Mouse (Mus musculus): ENCODE measurements around the gene Naglu. TPM values are rescaled to one million over a fixed set of nuclear protein-coding genes. Genes with fewer than 3 reads are reported as not detected.

The Naglu gene
- polyA plus RNA-seq, 1 experiment from 2014 or later: 26.5 TPM

DNA sequence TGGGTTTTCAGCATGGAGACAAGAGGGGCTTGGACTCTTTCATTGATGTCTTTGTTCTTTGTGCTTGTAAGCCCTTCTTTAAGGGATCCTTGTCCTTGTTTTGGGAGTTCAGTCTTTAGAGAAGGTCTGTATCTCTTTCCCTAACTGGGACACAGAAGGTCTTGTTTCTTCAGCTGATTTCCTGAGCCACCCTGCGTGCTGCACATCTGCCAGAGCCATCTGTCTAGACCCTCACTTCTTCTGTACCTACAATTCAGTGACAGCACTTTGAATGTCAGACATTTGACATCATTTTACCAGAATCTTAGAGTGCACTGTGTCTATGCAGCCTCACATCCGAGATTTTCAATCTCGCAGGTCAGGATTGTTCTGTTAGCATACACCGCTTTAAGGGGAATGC, 24.0 kb upstream of the Naglu start:
- H3K36me3 ChIP-seq (ENCODE audit: insufficient read depth, low read length): peaks cover 55% of the 10 kb centered on the region
- no peak overlapping the region for H3K4me3 ChIP-seq (replicated peaks; ENCODE audit: low read depth, low read length)
- H3K9ac ChIP-seq (ENCODE audit: low read depth, low read length): no peak overlapping the region
- H3K27ac ChIP-seq: no peak overlapping the region
- 91% methylated on average over 4 of the region's 4 CpGs for WGBS
- H3K4me2 ChIP-seq (ENCODE audit: low read length): no peak overlapping the region
- no peaks in the 10 kb centered on the region for H3K4me1 ChIP-seq (replicated peaks; ENCODE audit: insufficient read depth, low read length)
- DNase-seq (ENCODE audit: low spot score) (no peak), ATAC-seq (replicated peaks; ENCODE audit: low FRiP score, low read depth) (no peak)
- no peaks in the 10 kb centered on the region for H3K27me3 ChIP-seq (ENCODE audit: insufficient read depth, low read length)
- H3K9me3 ChIP-seq (replicated peaks; ENCODE audit: low read length): no peaks in the 10 kb centered on the region
- no peak for TF ChIP-seq CTCF (IDR thresholded peaks at IDR 0.05; ENCODE audit: low read depth)

DNA sequence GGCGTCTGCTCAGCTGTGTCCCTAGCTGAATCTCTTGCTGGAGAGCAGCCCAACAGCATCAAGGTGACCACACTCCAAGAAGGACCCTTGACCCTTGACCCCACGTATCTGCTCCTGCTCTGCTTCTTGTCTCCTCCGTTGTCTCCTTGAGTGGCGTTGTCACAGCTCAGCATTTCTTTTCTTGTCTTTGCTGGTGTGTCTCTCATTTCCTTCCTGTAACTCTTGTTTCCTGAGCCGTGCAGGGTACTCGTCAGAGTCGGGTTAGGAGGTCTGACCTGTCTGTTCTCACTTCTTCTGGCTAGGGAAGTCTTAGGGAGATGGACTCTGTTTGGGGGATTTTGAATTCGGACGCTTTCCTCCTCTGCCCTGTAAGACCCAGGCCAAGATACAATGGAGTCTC, 23.4 kb upstream of the Naglu start:
- H3K9ac ChIP-seq (ENCODE audit: low read depth, low read length): no peak overlapping the region
- H3K4me1 ChIP-seq (replicated peaks; ENCODE audit: insufficient read depth, low read length): no peaks in the 10 kb centered on the region
- H3K9me3 ChIP-seq (replicated peaks; ENCODE audit: low read length): no peaks in the 10 kb centered on the region
- no peak for DNase-seq (ENCODE audit: low spot score)
- no peak overlapping the region for H3K4me3 ChIP-seq (replicated peaks; ENCODE audit: low read depth, low read length)
- no peak for ATAC-seq (replicated peaks; ENCODE audit: low FRiP score, low read depth)
- H3K27me3 ChIP-seq (ENCODE audit: insufficient read depth, low read length): no peaks in the 10 kb centered on the region
- 50% methylated on average over 9 of the region's 9 CpGs for WGBS
- H3K27ac ChIP-seq: no peak overlapping the region
- H3K36me3 ChIP-seq (ENCODE audit: insufficient read depth, low read length): peaks cover 59% of the 10 kb centered on the region
- TF ChIP-seq CTCF (IDR thresholded peaks at IDR 0.05; ENCODE audit: low read depth): no peak
- no peak overlapping the region for H3K4me2 ChIP-seq (ENCODE audit: low read length)

- WGBS: 82% methylated on average over 3 of the region's 3 CpGs
- TF ChIP-seq CTCF (IDR thresholded peaks at IDR 0.05; ENCODE audit: low read depth): no peak
- no peak for DNase-seq (ENCODE audit: low spot score)
- Histone ChIP-seq H3K27ac (no peak overlapping the region), H3K9ac (ENCODE audit: low read depth, low read length) (no peak overlapping the region), H3K9me3 (replicated peaks; ENCODE audit: low read length) (no peaks in the 10 kb centered on the region), H3K36me3 (ENCODE audit: insufficient read depth, low read length) (peaks cover 59% of the 10 kb centered on the region), H3K4me3 (replicated peaks; ENCODE audit: low read depth, low read length) (no peak overlapping the region), H3K4me1 (replicated peaks; ENCODE audit: insufficient read depth, low read length) (no peaks in the 10 kb centered on the region), H3K4me2 (ENCODE audit: low read length) (no peak overlapping the region), H3K27me3 (ENCODE audit: insufficient read depth, low read length) (no peaks in the 10 kb centered on the region)
- ATAC-seq (replicated peaks; ENCODE audit: low FRiP score, low read depth): no peak
These were observed 22.3 kb upstream of the Naglu start for GRCm38 (mm10) chr11:101047502-101047901.

DNA sequence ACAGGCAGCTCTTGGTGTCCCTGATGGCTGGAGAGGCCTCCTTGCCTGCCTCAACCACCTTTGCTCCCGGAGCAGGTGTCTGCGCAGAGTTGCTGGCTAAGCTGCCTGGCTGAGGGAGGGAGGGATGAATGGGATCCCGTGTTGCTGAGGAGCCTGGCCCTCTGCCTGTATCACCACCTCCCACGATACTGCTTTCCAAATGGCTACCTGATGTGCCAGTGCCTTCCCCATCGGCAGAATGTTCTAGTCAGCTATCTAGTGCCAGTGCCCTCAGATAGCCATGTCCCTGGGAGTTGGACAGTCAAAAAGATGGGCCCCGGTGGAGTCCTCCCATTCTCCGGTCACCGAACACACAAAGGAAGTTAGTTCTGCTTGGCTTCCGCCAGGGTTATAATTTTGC, 19.5 kb upstream of the Naglu start:
- WGBS: 88% methylated on average over 9 of the region's 9 CpGs
- no peak for TF ChIP-seq CTCF (IDR thresholded peaks at IDR 0.05; ENCODE audit: low read depth)
- ATAC-seq (replicated peaks; ENCODE audit: low FRiP score, low read depth) (no peak), DNase-seq (ENCODE audit: low spot score) (no peak)
- H3K9me3 ChIP-seq (replicated peaks; ENCODE audit: low read length): no peaks in the 10 kb centered on the region
- no peaks in the 10 kb centered on the region for H3K27me3 ChIP-seq (ENCODE audit: insufficient read depth, low read length)
- H3K4me1 ChIP-seq (replicated peaks; ENCODE audit: insufficient read depth, low read length): no peaks in the 10 kb centered on the region
- H3K9ac ChIP-seq (ENCODE audit: low read depth, low read length): no peak overlapping the region
- H3K27ac ChIP-seq: no peak overlapping the region
- no peak overlapping the region for H3K4me3 ChIP-seq (replicated peaks; ENCODE audit: low read depth, low read length)
- peaks cover 37% of the 10 kb centered on the region for H3K36me3 ChIP-seq (ENCODE audit: insufficient read depth, low read length)
- H3K4me2 ChIP-seq (ENCODE audit: low read length): no peak overlapping the region

- H3K4me3 ChIP-seq (replicated peaks; ENCODE audit: low read depth, low read length): no peak overlapping the region
- H3K27ac ChIP-seq: no peak overlapping the region
- no peaks in the 10 kb centered on the region for H3K9me3 ChIP-seq (replicated peaks; ENCODE audit: low read length)
- ATAC-seq (replicated peaks; ENCODE audit: low FRiP score, low read depth): no peak
- no peak overlapping the region for H3K4me2 ChIP-seq (ENCODE audit: low read length)
- no peaks in the 10 kb centered on the region for H3K4me1 ChIP-seq (replicated peaks; ENCODE audit: insufficient read depth, low read length)
- peaks cover 32% of the 10 kb centered on the region for H3K36me3 ChIP-seq (ENCODE audit: insufficient read depth, low read length)
- TF ChIP-seq CTCF (IDR thresholded peaks at IDR 0.05; ENCODE audit: low read depth): no peak
- 91% methylated on average over 6 of the region's 6 CpGs for WGBS
- H3K27me3 ChIP-seq (ENCODE audit: insufficient read depth, low read length): no peaks in the 10 kb centered on the region
- DNase-seq (ENCODE audit: low spot score): no peak
- H3K9ac ChIP-seq (ENCODE audit: low read depth, low read length): no peak overlapping the region
These were observed 18.7 kb upstream of the Naglu start for GRCm38 (mm10) chr11:101051051-101051493.

DNA sequence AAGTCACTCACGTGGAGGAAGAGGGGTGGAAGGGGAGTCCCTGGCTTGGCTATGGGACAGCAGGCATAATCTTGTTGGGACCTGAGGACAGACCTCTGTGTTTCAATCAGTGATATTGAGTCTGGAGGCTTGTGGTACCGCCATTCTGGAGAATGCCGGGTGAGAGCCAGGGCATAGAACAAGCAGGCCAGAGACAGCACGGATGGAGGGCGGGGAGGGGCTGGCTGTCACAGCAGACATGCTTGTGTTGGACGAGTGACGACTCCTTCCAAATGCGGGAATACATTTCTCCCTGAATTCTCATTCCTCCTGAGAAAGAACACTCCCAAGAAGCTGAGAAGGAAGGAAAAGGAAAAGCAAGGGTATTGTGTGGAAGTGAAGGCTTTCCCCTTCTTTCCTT, 18.2 kb upstream of the Naglu start:
- H3K36me3 ChIP-seq (ENCODE audit: insufficient read depth, low read length): peaks cover 29% of the 10 kb centered on the region
- H3K4me3 ChIP-seq (replicated peaks; ENCODE audit: low read depth, low read length): no peak overlapping the region
- DNase-seq (ENCODE audit: low spot score) (no peak), ATAC-seq (replicated peaks; ENCODE audit: low FRiP score, low read depth) (no peak)
- H3K27me3 ChIP-seq (ENCODE audit: insufficient read depth, low read length): no peaks in the 10 kb centered on the region
- H3K9me3 ChIP-seq (replicated peaks; ENCODE audit: low read length): no peaks in the 10 kb centered on the region
- TF ChIP-seq CTCF (IDR thresholded peaks at IDR 0.05; ENCODE audit: low read depth): no peak
- H3K4me1 ChIP-seq (replicated peaks; ENCODE audit: insufficient read depth, low read length): no peaks in the 10 kb centered on the region
- 80% methylated on average over 8 of the region's 8 CpGs for WGBS
- H3K9ac ChIP-seq (ENCODE audit: low read depth, low read length): no peak overlapping the region
- H3K27ac ChIP-seq: no peak overlapping the region
- H3K4me2 ChIP-seq (ENCODE audit: low read length): no peak overlapping the region

GRCm38 (mm10) chr11:101052751-101053473, 16.9 kb upstream of the Naglu start:
- Histone ChIP-seq H3K27ac (peak overlapping the region; percentile 1; the same call in 1 of the 2 replicates), H3K4me1 (replicated peaks; ENCODE audit: insufficient read depth, low read length) (no peaks in the 10 kb centered on the region), H3K36me3 (ENCODE audit: insufficient read depth, low read length) (peaks cover 26% of the 10 kb centered on the region), H3K27me3 (ENCODE audit: insufficient read depth, low read length) (no peaks in the 10 kb centered on the region), H3K9me3 (replicated peaks; ENCODE audit: low read length) (no peaks in the 10 kb centered on the region), H3K4me3 (replicated peaks; ENCODE audit: low read depth, low read length) (no peak overlapping the region), H3K9ac (ENCODE audit: low read depth, low read length) (no peak overlapping the region), H3K4me2 (ENCODE audit: low read length) (no peak overlapping the region)
- ATAC-seq (replicated peaks; ENCODE audit: low FRiP score, low read depth): no peak
- TF ChIP-seq CTCF (IDR thresholded peaks at IDR 0.05; ENCODE audit: low read depth): no peak
- DNase-seq (ENCODE audit: low spot score): no peak
- WGBS: 83% methylated on average over 10 of the region's 10 CpGs

All from kidney, postnatal 0 days (tissue).